Mouse (Mus musculus) C2C12 (cell line): ENCODE data around the gene Lin28a. TPM values are rescaled to one million over a fixed set of nuclear protein-coding genes. Genes with fewer than 3 reads are reported as not detected.

Experiments
- H3K27me3 ChIP-seq: one replicate; pipeline ENCODE4 v1.6.1; 2011; ENCODE audit not compliant: control insufficient read depth, insufficient read depth, insufficient read length
- H3K36me3 ChIP-seq: one replicate; pipeline ENCODE4 v1.6.1; 2011; ENCODE audit not compliant: control insufficient read depth, insufficient read depth
- H3K4me3 ChIP-seq: one replicate; pipeline ENCODE4 v1.5.1; 2011; ENCODE audit warnings: mild to moderate bottlenecking, control low read depth; ENCODE audit not compliant: poor library complexity, insufficient read depth, severe bottlenecking
- H3K79me2 ChIP-seq: one replicate; pipeline ENCODE4 v1.6.1; 2011; ENCODE audit not compliant: control insufficient read depth, insufficient read depth
- H3K79me3 ChIP-seq: one replicate; pipeline ENCODE4 v1.6.1; 2011; ENCODE audit warnings: low read depth, control low read depth
- H3ac ChIP-seq: one replicate; pipeline ENCODE3; 2011; ENCODE audit warnings: low read depth; ENCODE audit not compliant: control insufficient read depth, insufficient read length
- CEBPB ChIP-seq: IDR thresholded peaks from one replicate; pipeline ENCODE4 v1.6.1; 2011; ENCODE audit warnings: low read depth, mild to moderate bottlenecking, control low read depth, moderate library complexity
- CTCF ChIP-seq: IDR thresholded peaks from one replicate; pipeline ENCODE4 v1.5.1; 2011; ENCODE audit not compliant: control insufficient read depth, insufficient read depth, insufficient read length
- FOSL1 ChIP-seq: IDR thresholded peaks from one replicate; pipeline ENCODE4 v1.8.0; 2011; ENCODE audit warnings: mild to moderate bottlenecking, low read length; ENCODE audit not compliant: poor library complexity, insufficient read depth, severe bottlenecking
- MAX ChIP-seq: IDR thresholded peaks from one replicate; pipeline ENCODE4 v1.6.1; 2011; ENCODE audit warnings: mild to moderate bottlenecking, control low read depth
- MYOD1 ChIP-seq: IDR thresholded peaks from one replicate; pipeline ENCODE4 v1.6.1; 2011; ENCODE audit warnings: low read depth; ENCODE audit not compliant: control insufficient read depth, insufficient read length
- MYOG ChIP-seq: IDR thresholded peaks from one replicate; pipeline ENCODE4 v1.6.1; 2011; ENCODE audit not compliant: control insufficient read depth, insufficient read length; ENCODE audit errors: extremely low read depth
- USF1 ChIP-seq: IDR thresholded peaks from one replicate; pipeline ENCODE4 v1.6.1; 2011; ENCODE audit warnings: low read depth, mild to moderate bottlenecking, control low read depth, moderate library complexity
- polyA plus RNA-seq: library from polyadenylated mRNA; unstranded; fragments of >200 nt; fragmentation: generic; extraction: Trizol; gene quantifications from one replicate; pipeline ENCODE4 v1.2.1, GENCODE M21; 2012; ENCODE audit warnings: missing spikeins

Gene Lin28a
- polyA plus RNA-seq, 1 experiment = not detected

DNA sequence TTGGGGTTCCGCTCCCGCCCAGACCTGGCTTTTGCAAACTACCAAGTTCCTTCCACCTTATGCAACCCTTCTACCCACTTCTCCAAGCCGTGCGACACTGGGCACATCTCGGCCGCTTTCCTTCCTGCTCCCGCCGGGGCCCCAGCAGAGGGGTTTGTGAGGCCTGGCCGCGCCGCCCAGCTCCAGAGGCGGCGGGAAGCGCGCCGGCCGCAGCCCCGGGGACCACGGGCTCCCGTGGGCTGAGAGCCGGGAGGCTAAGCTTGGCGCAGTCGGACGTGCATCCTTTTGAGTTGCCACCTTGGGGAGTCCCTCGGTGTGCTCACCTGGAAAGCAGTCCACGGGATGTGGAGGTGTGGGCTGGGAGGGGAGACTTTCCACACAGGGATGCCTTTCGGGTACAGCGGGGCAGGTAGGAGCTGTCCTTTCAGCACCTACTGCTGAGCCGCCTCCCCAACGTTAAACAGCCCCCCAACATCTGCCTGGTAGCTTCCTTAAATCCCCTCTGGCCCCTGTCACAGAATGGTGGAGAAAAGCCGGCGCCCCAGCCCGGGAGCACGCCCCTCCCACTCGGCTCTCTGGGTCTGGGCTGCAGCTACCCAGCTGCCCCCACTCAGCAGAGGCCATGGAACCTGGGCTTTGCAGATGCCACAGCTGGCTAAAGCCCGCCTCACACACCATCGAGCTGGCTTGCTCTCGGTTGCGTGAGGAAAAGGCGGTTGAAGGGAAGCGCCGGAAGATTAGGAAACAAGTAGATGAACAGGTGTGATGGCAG lies 50.3 kb downstream of the Lin28a start, which contains the start of gene Hmgn2:
Gene Hmgn2 (minus strand): TSS at position 501 of the 772 bp plus-strand sequence.
- Histone ChIP-seq H3K36me3 (peaks cover 22% of the 10 kb centered on the region), H3K79me3 (peaks cover 11% of the 10 kb centered on the region)

DNA sequence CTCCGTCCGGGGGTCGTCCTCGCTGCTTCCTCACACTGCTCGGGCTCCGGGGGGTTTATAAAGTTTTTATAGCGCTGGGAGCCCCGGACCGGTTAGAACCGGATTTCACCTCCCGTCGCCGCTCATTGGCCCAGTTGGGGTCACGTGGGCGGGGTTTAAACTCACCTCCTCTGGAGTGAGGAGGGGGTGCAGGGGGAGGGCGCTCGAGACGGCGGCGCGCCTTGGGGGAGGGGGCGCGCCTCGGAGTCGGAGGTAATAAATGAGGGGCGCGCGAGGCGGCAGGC lies 50.8 kb downstream of the Lin28a start:
- H3K27me3 ChIP-seq = no peaks in the 10 kb centered on the region
- peak overlapping the region; percentile 97 for H3ac ChIP-seq
- H3K79me2 ChIP-seq = peaks cover 18% of the 10 kb centered on the region
- H3K79me3 ChIP-seq = peaks cover 11% of the 10 kb centered on the region
- H3K36me3 ChIP-seq = peaks cover 22% of the 10 kb centered on the region
- H3K4me3 ChIP-seq = peak overlapping the region; percentile 65
- no peak for TF ChIP-seq MAX
- TF ChIP-seq USF1 = peak; percentile 95

More for the DNA sequence above, 50.3 kb downstream of the Lin28a start, which contains the start of gene Hmgn2:
- peak within 1 kb of the TSS; percentile 65 for H3K4me3 ChIP-seq
- H3K27me3 ChIP-seq = no peaks in the 10 kb centered on the region
- H3K79me2 ChIP-seq = peaks cover 18% of the 10 kb centered on the region
- H3ac ChIP-seq = peak within 1 kb of the TSS; percentile 97
- TF ChIP-seq CTCF = no peak

DNA sequence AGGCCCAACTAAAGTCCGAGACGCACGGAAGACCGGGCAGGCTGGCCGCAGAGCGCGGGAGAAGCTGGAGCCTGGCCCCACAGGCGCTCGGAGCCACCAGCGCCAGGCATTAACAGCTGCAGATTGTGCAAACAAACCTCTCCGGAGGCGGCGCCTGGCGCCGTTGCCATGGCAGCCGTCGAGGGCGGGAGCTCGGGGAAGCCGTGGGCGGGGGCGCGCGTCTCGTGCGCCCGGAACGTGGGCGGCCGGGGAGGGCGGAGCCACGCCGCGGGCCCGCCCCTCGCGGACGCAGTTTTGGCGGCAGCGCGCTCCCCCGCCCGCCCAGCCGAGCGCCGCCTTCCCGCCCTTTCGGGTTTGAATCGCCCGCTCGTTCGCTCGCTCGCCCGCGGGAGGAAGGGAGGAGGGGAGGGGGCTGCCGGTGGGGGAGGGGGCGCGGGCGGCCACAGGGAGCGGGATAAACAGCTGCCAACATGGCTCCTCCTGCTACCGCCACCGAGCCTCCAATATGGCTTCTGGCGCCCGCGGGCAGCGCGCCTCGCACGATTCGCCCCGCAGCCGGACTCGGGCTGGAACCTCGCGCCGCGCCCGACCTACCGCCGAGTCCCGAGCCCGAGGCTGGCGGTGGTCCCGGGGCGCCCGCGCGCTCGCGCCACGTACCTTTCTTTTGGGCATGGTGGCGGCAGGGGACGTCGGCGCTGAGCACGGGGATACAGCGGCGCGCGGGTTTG lies 51.3 kb downstream of the Lin28a start:
- Histone ChIP-seq H3K4me3 (peak overlapping the region; percentile 65), H3ac (peak overlapping the region; percentile 97), H3K79me2 (peaks cover 18% of the 10 kb centered on the region), H3K36me3 (peaks cover 22% of the 10 kb centered on the region), H3K79me3 (peaks cover 11% of the 10 kb centered on the region), H3K27me3 (no peaks in the 10 kb centered on the region)
- TF ChIP-seq CEBPB = peak; percentile 81
- TF ChIP-seq MAX = peak; percentile 73
- TF ChIP-seq FOSL1 = no peak
- TF ChIP-seq CTCF = no peak
- TF ChIP-seq MYOD1 = peak; percentile 64
- no peak for TF ChIP-seq USF1
- TF ChIP-seq MYOG = no peak

- peaks cover 22% of the 10 kb centered on the region for H3K36me3 ChIP-seq
- H3K4me3 ChIP-seq = peak overlapping the region; percentile 65
- peak overlapping the region; percentile 65 for H3ac ChIP-seq
- H3K79me2 ChIP-seq = peaks cover 18% of the 10 kb centered on the region
- H3K27me3 ChIP-seq = no peaks in the 10 kb centered on the region
- H3K79me3 ChIP-seq = peaks cover 11% of the 10 kb centered on the region
- no peak for TF ChIP-seq MYOG
- no peak for TF ChIP-seq MAX
- TF ChIP-seq MYOD1 = no peak
- TF ChIP-seq USF1 = no peak
- no peak for TF ChIP-seq FOSL1
- TF ChIP-seq CEBPB = no peak
- TF ChIP-seq CTCF = no peak
These were observed 52.2 kb downstream of the Lin28a start for GRCm38 (mm10) chr4:133966271-133966940.

GRCm38 (mm10) chr4:133962566-133962965 lies 56.1 kb downstream of the Lin28a start:
- Histone ChIP-seq H3K79me3 (peaks cover 11% of the 10 kb centered on the region), H3K27me3 (peaks cover 3% of the 10 kb centered on the region), H3K36me3 (peaks cover 22% of the 10 kb centered on the region), H3K79me2 (peaks cover 18% of the 10 kb centered on the region), H3ac (no peak overlapping the region), H3K4me3 (no peak overlapping the region)
- TF ChIP-seq USF1 (no peak), MYOG (no peak), MYOD1 (no peak), MAX (no peak), CTCF (no peak), CEBPB (no peak), FOSL1 (no peak)

GRCm38 (mm10) chr4:133958884-133959283 lies 59.8 kb downstream of the Lin28a start:
- H3ac ChIP-seq = no peak overlapping the region
- no peak overlapping the region for H3K4me3 ChIP-seq
- H3K79me2 ChIP-seq = no peaks in the 10 kb centered on the region
- H3K27me3 ChIP-seq = peaks cover 3% of the 10 kb centered on the region
- H3K79me3 ChIP-seq = no peaks in the 10 kb centered on the region
- no peaks in the 10 kb centered on the region for H3K36me3 ChIP-seq
- TF ChIP-seq MYOD1 (no peak), MAX (no peak), USF1 (no peak), CEBPB (no peak), FOSL1 (no peak), CTCF (no peak), MYOG (no peak)
